Mouse (Mus musculus) lung, adult 2 months (tissue): ENCODE results near the gene U2surp.

ENCODE experiments used
- CTCF ChIP-seq: fragments of 200-500 bp; IDR thresholded peaks from 2 replicates; pipeline ENCODE4 v1.5.1; 2011; ENCODE audit warnings: mild to moderate bottlenecking, low read length, control low read depth; ENCODE audit not compliant: insufficient read depth
- POLR2A ChIP-seq: fragments of 200-500 bp; IDR thresholded peaks from 2 replicates; pipeline ENCODE4 v1.6.1; 2011; ENCODE audit warnings: low read depth, mild to moderate bottlenecking, control low read depth, low read length, borderline replicate concordance; ENCODE audit errors: extremely low read depth

DNA sequence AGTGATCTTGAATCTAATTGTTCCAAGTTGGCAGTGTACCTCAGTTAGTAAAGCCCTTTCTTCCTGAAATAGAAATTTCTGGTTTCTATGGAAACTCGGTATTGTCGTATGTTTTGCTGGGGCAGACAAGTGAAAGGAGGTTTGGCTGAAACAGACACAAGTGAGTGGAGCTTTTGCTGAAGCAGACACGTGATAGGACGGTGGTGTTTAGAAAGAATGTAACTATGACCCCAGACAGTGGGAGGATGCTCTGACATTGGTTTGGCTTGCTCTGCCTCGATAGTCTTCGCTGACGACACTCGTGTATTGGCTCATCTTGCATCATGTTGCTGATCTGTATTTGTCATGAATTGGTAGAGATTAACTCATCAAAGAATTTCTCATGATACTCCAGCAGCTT lies 9.2 kb upstream of the U2surp start:
- TF ChIP-seq POLR2A: no peak
- no peak for TF ChIP-seq CTCF
